Mouse (Mus musculus) CH12.LX (cell line): Measurements from ENCODE around the gene Grk6. TPM values are rescaled to one million over a fixed set of nuclear protein-coding genes. Genes with fewer than 3 reads are reported as not detected.

ENCODE experiments used
- DNase-seq: peaks from one replicate; pipeline ENCODE4 v3.0.0-alpha.2; 2013; ENCODE audit errors: extremely low read depth
- H3K27ac ChIP-seq: 2 replicates; pipeline ENCODE4 v1.5.1; 2012; ENCODE audit warnings: low read depth, mild to moderate bottlenecking, control low read depth, moderate library complexity; ENCODE audit not compliant: insufficient read depth
- H3K27me3 ChIP-seq: replicated peaks from 2 replicates; pipeline ENCODE3; 2012; ENCODE audit warnings: inconsistent platforms
- H3K36me3 ChIP-seq, 2 experiments: replicated peaks in 1 of 2; 2 replicates each; pipeline versions ENCODE3 to v1.6.1; 2012; ENCODE audit warnings: inconsistent platforms in 1 of 2, low read length in 1 of 2, mild to moderate bottlenecking in 1 of 2, mixed read lengths in 1 of 2, moderate library complexity in 1 of 2; ENCODE audit not compliant: control insufficient read depth in 1 of 2, insufficient read depth in 1 of 2
- H3K4me1 ChIP-seq, 2 experiments: 2 replicates each; pipeline ENCODE4 v1.6.1; 2012; ENCODE audit warnings: inconsistent platforms in 1 of 2, moderate library complexity in 1 of 2; ENCODE audit not compliant: insufficient read depth in 2 of 2, control insufficient read depth in 1 of 2
- H3K4me2 ChIP-seq: 2 replicates; pipeline ENCODE4 v1.6.1; 2012; ENCODE audit warnings: low read depth, mild to moderate bottlenecking, control low read depth; ENCODE audit not compliant: poor library complexity, insufficient read depth, severe bottlenecking
- H3K4me3 ChIP-seq, 3 experiments: fragments of 150-350 bp in 1 of 3; sonication (generic) in 1 of 3; replicated peaks in 1 of 3; 2 replicates each; pipeline versions ENCODE3 to v1.5.1; 2011 to 2012; ENCODE audit warnings: low read depth in 2 of 3, low read length in 2 of 3, mild to moderate bottlenecking in 2 of 3, moderate library complexity in 2 of 3, control low read depth in 1 of 3, improper control_type of control experiment in 1 of 3, inconsistent platforms in 1 of 3, mixed read lengths in 1 of 3; ENCODE audit not compliant: poor library complexity in 1 of 3
- H3K79me2 ChIP-seq: replicated peaks from 2 replicates; pipeline ENCODE4 v1.6.1; 2012; ENCODE audit warnings: mild to moderate bottlenecking, moderate library complexity; ENCODE audit not compliant: control insufficient read depth, poor library complexity, insufficient read depth, severe bottlenecking; ENCODE audit errors: extremely low read depth
- H3K9ac ChIP-seq: 2 replicates; pipeline ENCODE4 v1.6.1; 2012; ENCODE audit warnings: low read depth, mild to moderate bottlenecking, control low read depth, moderate library complexity; ENCODE audit not compliant: insufficient read depth
- H3K9me3 ChIP-seq: replicated peaks from 2 replicates; pipeline ENCODE3; 2012; ENCODE audit warnings: low read length, inconsistent platforms, mixed read lengths
- BHLHE40 ChIP-seq: IDR thresholded peaks from 2 replicates; pipeline ENCODE4 v1.6.1; 2011; ENCODE audit warnings: mild to moderate bottlenecking, low read depth, low read length, improper control_type of control experiment
- CHD1 ChIP-seq: IDR thresholded peaks from 2 replicates; pipeline ENCODE4 v1.6.1; 2012; ENCODE audit warnings: low read depth, low read length, improper control_type of control experiment, inconsistent platforms
- CHD2 ChIP-seq: IDR thresholded peaks from 2 replicates; pipeline ENCODE4 v1.6.1; 2011; ENCODE audit warnings: low read length, improper control_type of control experiment
- E2F4 ChIP-seq: IDR thresholded peaks from 2 replicates; pipeline ENCODE4 v1.6.1; 2011; ENCODE audit warnings: low read depth, low read length, improper control_type of control experiment; ENCODE audit not compliant: insufficient replicate concordance
- ETS1 ChIP-seq: conservative IDR thresholded peaks from 2 replicates; pipeline ENCODE4 v1.6.1; 2012; ENCODE audit warnings: low read depth, mild to moderate bottlenecking, inconsistent platforms, low read length, improper control_type of control experiment, moderate library complexity
- GABPA ChIP-seq: IDR thresholded peaks from 2 replicates; pipeline ENCODE4 v1.6.1; 2012; ENCODE audit warnings: low read depth, low read length, improper control_type of control experiment, inconsistent platforms; ENCODE audit not compliant: insufficient replicate concordance
- JUND ChIP-seq: conservative IDR thresholded peaks from 2 replicates; pipeline ENCODE4 v1.6.1; 2011; ENCODE audit warnings: low read depth, low read length, improper control_type of control experiment
- MAX ChIP-seq: IDR thresholded peaks from 2 replicates; pipeline ENCODE4 v1.6.1; 2011; ENCODE audit warnings: low read length, improper control_type of control experiment
- MEF2A ChIP-seq: IDR thresholded peaks from 2 replicates; pipeline ENCODE4 v1.6.1; 2014; ENCODE audit warnings: low read depth, mild to moderate bottlenecking, inconsistent platforms, low read length, improper control_type of control experiment, borderline replicate concordance
- NELFE ChIP-seq: IDR thresholded peaks from 2 replicates; pipeline ENCODE4 v1.6.1; 2011; ENCODE audit warnings: low read depth, low read length, improper control_type of control experiment
- NRF1 ChIP-seq: IDR thresholded peaks from 2 replicates; pipeline ENCODE4 v1.6.1; 2014; ENCODE audit warnings: low read depth, mild to moderate bottlenecking, inconsistent platforms, low read length, improper control_type of control experiment, moderate library complexity
- POLR2AphosphoS2 ChIP-seq: IDR thresholded peaks from 2 replicates; pipeline ENCODE4 v1.6.1; 2011; ENCODE audit warnings: low read depth, low read length, improper control_type of control experiment
- TCF12 ChIP-seq: IDR thresholded peaks from 2 replicates; pipeline ENCODE4 v1.6.1; 2014; ENCODE audit warnings: low read depth, mild to moderate bottlenecking, inconsistent platforms, low read length, improper control_type of control experiment
- ZNF384 ChIP-seq: IDR thresholded peaks from 2 replicates; pipeline ENCODE4 v1.6.1; 2012; ENCODE audit warnings: low read depth, low read length, improper control_type of control experiment, inconsistent platforms
- dilution Hi-C: fragments of 300-500 bp; cut with MboI; formaldehyde crosslinking; loops from 2 replicates; pipeline ENCODE4 v1.14.3; 2020; ENCODE audit warnings: low sequenced_read_pairs; ENCODE audit not compliant: extremely low pct_unique_long_range_greater_than_20kb, extremely low pct_ligation_motif_present
- in situ Hi-C: fragments of 300-500 bp; cut with MboI; formaldehyde crosslinking; loops from 3 replicates; pipeline ENCODE4 v1.14.3; 2019; ENCODE audit warnings: low sequenced_read_pairs, low pct_ligation_motif_present, low pct_unique_long_range_greater_than_20kb, mixed read lengths
- polyA plus RNA-seq: library from polyadenylated mRNA; unstranded; fragments of >175 nt; gene quantifications from 2 replicates; pipeline ENCODE4 v1.2.1, GENCODE M21; 2012; ENCODE audit warnings: low read depth; ENCODE audit not compliant: insufficient read length
- total RNA-seq, 2 experiments: library from RNA; depleted of rRNA; stranded (reverse); fragments of 300-350 nt in 1 of 2; fragments of >200 nt in 1 of 2; gene quantifications; 2 replicates each; pipeline ENCODE4 v1.2.3; 2012 to 2014

Grk6 gene
- total RNA-seq (2012; rRNA removed) (60.1 and 69.9 TPM in 2 replicates), total RNA-seq (2014; rRNA removed) (59.0 and 65.0 TPM in 2 replicates), polyA plus RNA-seq (71.0 and 72.8 TPM in 2 replicates)

GRCm38 (mm10) chr13:55444937-55445315, at the start of gene Grk6:
Gene Grk6 (plus strand): TSS chr13:55445072.
- Histone ChIP-seq H3K4me1 (peaks cover 24 to 43% of the 10 kb centered on the region in 2 experiments), H3K79me2 (peaks cover 34% of the 10 kb centered on the region), H3K4me2 (peak within 1 kb of the TSS; percentile 93), H3K27ac (peak within 1 kb of the TSS; percentile 94), H3K9me3 (no peaks in the 10 kb centered on the region), H3K36me3 (peaks cover 0 to 6% of the 10 kb centered on the region in 2 experiments), H3K4me3 (peak within 1 kb of the TSS; percentile 65 to 99 (median 80)), H3K9ac (peak within 1 kb of the TSS; percentile 98), H3K27me3 (no peaks in the 10 kb centered on the region)
- dilution Hi-C loops (no loop called here), in situ Hi-C loops (no loop called here)
- TF ChIP-seq CHD2, result peak; percentile 93
- TF ChIP-seq TCF12, result no peak
- no peak for TF ChIP-seq CHD1
- DNase-seq, result peak; percentile 99

GRCm38 (mm10) chr13:55398088-55398487, 46.8 kb upstream of the Grk6 start, which contains the start of gene Slc34a1:
Gene Slc34a1 (plus strand): TSS chr13:55398187.
- no peaks in the 10 kb centered on the region for H3K79me2 ChIP-seq
- no peaks in the 10 kb centered on the region for H3K36me3 ChIP-seq
- no peak within 1 kb of the TSS for H3K4me2 ChIP-seq
- no peak within 1 kb of the TSS for H3K27ac ChIP-seq
- no peak for DNase-seq
- dilution Hi-C loops, result no loop called here
- TF ChIP-seq JUND (no peak), POLR2AphosphoS2 (no peak), ZNF384 (no peak), NRF1 (no peak), NELFE (no peak), ETS1 (no peak), GABPA (no peak), MEF2A (no peak), E2F4 (no peak), BHLHE40 (no peak), CHD1 (no peak), MAX (no peak)
- TF ChIP-seq, all 38 proteins: peak for 0
- in situ Hi-C loops, result no loop called here
- peaks cover 54% of the 10 kb centered on the region for H3K27me3 ChIP-seq
- H3K9me3 ChIP-seq, result no peaks in the 10 kb centered on the region
- peaks cover 2 to 6% of the 10 kb centered on the region in 2 experiments; a peak in 3 of 4 replicates for H3K4me1 ChIP-seq
- H3K9ac ChIP-seq, result no peak within 1 kb of the TSS
- H3K4me3 ChIP-seq, result no peak within 1 kb of the TSS
